ENCODE assay signal across 25 mouse cellular contexts in the genomic region with DNA sequence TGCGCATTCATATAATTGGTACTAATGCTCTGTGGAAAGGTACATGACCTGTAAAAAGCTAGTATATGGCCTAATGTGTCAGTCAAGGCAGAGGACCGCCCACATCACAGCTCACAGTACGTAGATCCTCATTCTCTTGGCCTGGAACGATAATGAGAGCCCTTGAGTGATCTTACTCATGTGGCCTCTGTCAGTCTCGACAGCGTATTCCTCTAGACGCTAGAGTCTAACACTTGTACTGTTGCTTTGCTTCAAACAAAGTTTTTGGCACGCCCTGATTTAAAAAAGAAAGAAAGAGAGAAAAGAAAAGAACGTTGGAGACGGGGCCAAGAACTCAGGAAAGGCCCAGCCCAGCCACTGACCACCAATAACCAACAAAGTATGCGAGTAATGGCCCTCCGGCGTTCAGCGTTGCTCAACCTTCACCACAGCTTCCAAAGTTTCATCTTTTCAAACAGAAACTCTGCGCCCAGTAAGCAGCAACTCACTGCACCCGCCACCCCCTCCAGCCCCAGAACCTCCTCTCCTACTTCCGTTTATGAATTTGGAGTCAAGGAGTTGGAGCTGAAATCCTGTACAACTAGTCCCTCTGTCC. TPM values are rescaled to one million over a fixed set of nuclear protein-coding genes. Genes with fewer than 3 reads are reported as not detected.
DNase-seq lines count a peak whose midpoint lies in the region; ATAC-seq lines count a peak whose summit lies in the region.
"Had no signal": no experiment of that assay in that cellular context is flagged by ENCODE, and none has a peak within 500 bp of the region (broad histone marks: within the 10 kb centered on the region; RNA-seq: fewer than 3 reads in every experiment).

No protein-coding gene starts in this region.

- intact Hi-C loops in heart, postnatal 14 days (cut with DNase I) = no loop called here

- no peaks in the 10 kb centered on the region for H3K9me3 ChIP-seq in midbrain, embryonic 11.5 days (ENCODE audit: control insufficient read depth, low read length)
- H3K9me3 ChIP-seq in midbrain, embryonic 14.5 days (ENCODE audit: control insufficient read depth, low read length) = no peaks in the 10 kb centered on the region
- H3K9me3 ChIP-seq in liver, embryonic 16.5 days (replicated peaks; ENCODE audit: control insufficient read depth, low read length) = no peaks in the 10 kb centered on the region
- H3K9me3 ChIP-seq: embryonic facial prominence, embryonic 12.5 days; heart, embryonic 12.5 days; hindbrain, embryonic 13.5 days; midbrain, embryonic 15.5 days; neural tube, embryonic 15.5 days had no signal

- H3K4me2 ChIP-seq in midbrain, embryonic 11.5 days = no peak overlapping the region
- no peak overlapping the region for H3K4me2 ChIP-seq in midbrain, embryonic 14.5 days (ENCODE audit: low read length)
- H3K4me2 ChIP-seq in liver, embryonic 16.5 days (ENCODE audit: low read depth, low read length) = peak overlapping the region; percentile 40
- H3K4me2 ChIP-seq: embryonic facial prominence, embryonic 12.5 days; heart, embryonic 12.5 days; hindbrain, embryonic 13.5 days; lung, embryonic 14.5 days; midbrain, embryonic 15.5 days; neural tube, embryonic 15.5 days had no signal

- H3K4me3 ChIP-seq in midbrain, embryonic 11.5 days (ENCODE audit: low read depth, low read length) = no peak overlapping the region
- H3K4me3 ChIP-seq in midbrain, embryonic 14.5 days (replicated peaks; ENCODE audit: low read depth, low read length) = no peak overlapping the region
- H3K4me3 ChIP-seq in brown adipose tissue, adult 24 weeks (ENCODE audit: insufficient read depth, low read depth, low read length) = no peak overlapping the region
- no peak overlapping the region for H3K4me3 ChIP-seq in liver, embryonic 16.5 days (ENCODE audit: low read depth, low read length)
- H3K4me3 ChIP-seq: embryonic facial prominence, embryonic 12.5 days; erythroblast, embryonic 14.5 days; heart, embryonic 12.5 days; hindbrain, embryonic 13.5 days; left cerebral cortex, adult 2 months; midbrain, embryonic 15.5 days; neural tube, embryonic 15.5 days had no signal

- no peak overlapping the region for H3K9ac ChIP-seq in midbrain, embryonic 11.5 days (ENCODE audit: low read length)
- H3K9ac ChIP-seq in midbrain, embryonic 14.5 days (replicated peaks; ENCODE audit: low read length) = no peak overlapping the region
- no peak overlapping the region for H3K9ac ChIP-seq in liver, embryonic 16.5 days (ENCODE audit: low read depth, low read length)
- H3K9ac ChIP-seq: embryonic facial prominence, embryonic 12.5 days; heart, embryonic 12.5 days; hindbrain, embryonic 13.5 days; lung, embryonic 14.5 days; midbrain, embryonic 15.5 days; neural tube, embryonic 15.5 days had no signal

- H3K36me3 ChIP-seq in midbrain, embryonic 11.5 days (ENCODE audit: control insufficient read depth, insufficient read depth, low read length) = no peaks in the 10 kb centered on the region
- no peaks in the 10 kb centered on the region for H3K36me3 ChIP-seq in midbrain, embryonic 14.5 days (ENCODE audit: control insufficient read depth, insufficient read depth, low read length)
- H3K36me3 ChIP-seq in liver, embryonic 16.5 days (ENCODE audit: control insufficient read depth, insufficient read depth) = peaks cover 2% of the 10 kb centered on the region; the same call in 1 of the 2 replicates
- H3K36me3 ChIP-seq: embryonic facial prominence, embryonic 12.5 days; midbrain, embryonic 15.5 days had no signal

- DNase-seq in midbrain, embryonic 11.5 days (ENCODE audit: low spot score, missing footprints) = peak; percentile 61
- DNase-seq in midbrain, embryonic 14.5 days = no peak
- DNase-seq in yolk sac, embryonic 10.5 days (ENCODE audit: low spot score) = peak; percentile 61
- DNase-seq in thymus, postnatal 25 days = no peak
- no peak for DNase-seq in heart, adult 9 months (ENCODE audit: low spot score in 2 of 2)
- no peak for DNase-seq in heart, postnatal 14 days
- DNase-seq: cerebellum, adult 8-10 months; kidney, adult 8-10 months; kidney, postnatal 14 days; lung, embryonic 14.5 days; right cerebral cortex, postnatal 4 days had no signal

- peaks cover 8% of the 10 kb centered on the region for H3K4me1 ChIP-seq in midbrain, embryonic 11.5 days (ENCODE audit: control insufficient read depth, insufficient read depth, low read length)
- H3K4me1 ChIP-seq in midbrain, embryonic 14.5 days (ENCODE audit: control insufficient read depth, insufficient read depth, low read length) = peaks cover 8% of the 10 kb centered on the region; the same call in 1 of the 2 replicates
- H3K4me1 ChIP-seq in brown adipose tissue, adult 24 weeks (ENCODE audit: control insufficient read depth, insufficient read depth, insufficient read length, low read length) = peaks cover 21% of the 10 kb centered on the region
- peaks cover 11% of the 10 kb centered on the region for H3K4me1 ChIP-seq in liver, embryonic 16.5 days (ENCODE audit: control insufficient read depth, low read depth, low read length)

- H3K27ac ChIP-seq in midbrain, embryonic 11.5 days (ENCODE audit: low read depth, low read length) = no peak overlapping the region
- no peak overlapping the region for H3K27ac ChIP-seq in midbrain, embryonic 14.5 days (replicated peaks; ENCODE audit: low read depth, low read length)
- H3K27ac ChIP-seq in brown adipose tissue, adult 24 weeks (replicated peaks; ENCODE audit: low read depth, low read length) = peak overlapping the region; percentile 87
- peak overlapping the region; percentile 78 for H3K27ac ChIP-seq in liver, embryonic 16.5 days (ENCODE audit: low read length)
- H3K27ac ChIP-seq: embryonic facial prominence, embryonic 12.5 days; hindbrain, embryonic 13.5 days; left cerebral cortex, adult 2 months; midbrain, embryonic 15.5 days; neural tube, embryonic 15.5 days; stomach, postnatal 0 days had no signal

- H3K27me3 ChIP-seq in midbrain, embryonic 11.5 days (ENCODE audit: control insufficient read depth, insufficient read depth, low read length) = peaks cover 5% of the 10 kb centered on the region
- peaks cover 17% of the 10 kb centered on the region for H3K27me3 ChIP-seq in midbrain, embryonic 14.5 days (ENCODE audit: control insufficient read depth, insufficient read depth, low read length)
- H3K27me3 ChIP-seq in liver, embryonic 16.5 days (ENCODE audit: control insufficient read depth, insufficient read depth, low read depth, low read length) = peaks cover 6% of the 10 kb centered on the region; the same call in 1 of the 2 replicates

- WGBS in midbrain, embryonic 11.5 days = 88% methylated on average over 17 of the region's 17 CpGs
- WGBS in midbrain, embryonic 14.5 days = 91% methylated on average over 17 of the region's 17 CpGs
- WGBS in liver, embryonic 16.5 days (ENCODE audit: insufficient replicate concordance) = 62% methylated on average over 17 of the region's 17 CpGs

- ATAC-seq in midbrain, embryonic 11.5 days (ENCODE audit: low FRiP score) = no peak
- no peak for ATAC-seq in midbrain, embryonic 14.5 days (ENCODE audit: low FRiP score, low TSS enrichment)
- ATAC-seq in liver, embryonic 16.5 days (ENCODE audit: low read depth) = no peak
- ATAC-seq: forebrain, embryonic 14.5 days; inflammation-experienced regulatory T-cells, adult 6 months; midbrain, embryonic 15.5 days had no signal

RNA-seq across cellular contexts. Expression of a gene that starts 2.6 kb away (rescaled TPM):
- not detected in 2 replicates for polyA plus RNA-seq in midbrain, embryonic 11.5 days (2014; fragmentation: Nextera tagmentation; extraction: Ambion mirVana)
- 0.13 and 0.28 TPM in 2 replicates for polyA plus RNA-seq in midbrain, embryonic 14.5 days (2014; fragmentation: Nextera tagmentation; extraction: Ambion mirVana)
- polyA plus RNA-seq in brown adipose tissue, adult 24 weeks (2012; ENCODE audit: insufficient read depth, insufficient read length, missing spikeins) = 13.6 and 14.3 TPM in 2 replicates
- 42.6 and 42.9 TPM in 2 replicates for polyA plus RNA-seq in liver, embryonic 16.5 days (2015; fragmentation: Nextera tagmentation; extraction: Ambion mirVana)
- not detected for total RNA-seq in heart, postnatal 14 days (2021)
- total RNA-seq: heart, postnatal 25 days had no signal
- polyA plus RNA-seq: embryonic facial prominence, embryonic 12.5 days; erythroblast, embryonic 14.5 days; forebrain, embryonic 14.5 days; inflammation-experienced regulatory T-cells, adult 6 months; limb, embryonic 11.5 days; lung, embryonic 14.5 days; midbrain, embryonic 15.5 days had no signal

RNA-seq across cellular contexts. Expression of a gene that starts 37.7 kb away (rescaled TPM):
- 107 and 110 TPM in 2 replicates for polyA plus RNA-seq in midbrain, embryonic 11.5 days (2014; fragmentation: Nextera tagmentation; extraction: Ambion mirVana)
- polyA plus RNA-seq in midbrain, embryonic 14.5 days (2014; fragmentation: Nextera tagmentation; extraction: Ambion mirVana) = 111 and 112 TPM in 2 replicates
- polyA plus RNA-seq in brown adipose tissue, adult 24 weeks (2012; ENCODE audit: insufficient read depth, insufficient read length, missing spikeins) = 234 and 326 TPM in 2 replicates
- 222 and 226 TPM in 2 replicates for polyA plus RNA-seq in liver, embryonic 16.5 days (2015; fragmentation: Nextera tagmentation; extraction: Ambion mirVana)
- total RNA-seq in heart, postnatal 14 days (2021) = 100 to 1,000 TPM; 121 to 126 TPM

Comparison
In these comparisons a context has a peak if more than half of its experiments do, and no peak if none do; other contexts are left out.
1. DNase-seq: peak in midbrain, embryonic 11.5 days (single experiment) and yolk sac, embryonic 10.5 days (single experiment); none in midbrain, embryonic 14.5 days (single experiment), thymus, postnatal 25 days (single experiment), heart, adult 9 months (0 of 2) and heart, postnatal 14 days (0 of 2).
2. H3K27ac ChIP-seq: peak in brown adipose tissue, adult 24 weeks (single experiment) and liver, embryonic 16.5 days (single experiment); none in midbrain, embryonic 11.5 days (single experiment) and midbrain, embryonic 14.5 days (single experiment).
3. RNA of a gene that starts 2.6 kb away (polyA plus RNA-seq): 42.6 to 42.9 TPM in liver, embryonic 16.5 days and 13.6 to 14.3 TPM in brown adipose tissue, adult 24 weeks; 0.13 to 0.28 TPM in midbrain, embryonic 14.5 days and not detected in midbrain, embryonic 11.5 days; every median in the first group is over 10 times any median in the second.